Mouse (Mus musculus) ES-E14 (cell line): Measurements from ENCODE around the gene Ffar1. TPM values are rescaled to one million over a fixed set of nuclear protein-coding genes. Genes with fewer than 3 reads are reported as not detected.
"Not testable (repeated sequence)": the region's sequence is repeated elsewhere in the genome, so short reads cannot be mapped to it uniquely, and the experiment has no call there.

Experiments used
- DNase-seq: peaks from one replicate; pipeline ENCODE4 v3.0.0-alpha.2; 2013; ENCODE audit warnings: low read depth, low spot score
- H3K27ac ChIP-seq: 2 replicates; pipeline ENCODE4 v1.5.1; 2012; ENCODE audit warnings: low read depth, mild to moderate bottlenecking, low read length, moderate library complexity, mixed read lengths; ENCODE audit not compliant: poor library complexity, insufficient read depth, severe bottlenecking
- H3K36me3 ChIP-seq: 2 replicates; pipeline ENCODE4 v1.6.1; 2012; ENCODE audit warnings: mild to moderate bottlenecking, low read length, moderate library complexity, mixed read lengths; ENCODE audit not compliant: control insufficient read depth, poor library complexity, insufficient read depth, severe bottlenecking
- H3K4me1 ChIP-seq, 2 experiments: fragments of 150-350 bp in 1 of 2; sonication (generic) in 1 of 2; 2 replicates each; pipeline ENCODE4 v1.6.1; 2012; ENCODE audit warnings: low read length in 2 of 2, mild to moderate bottlenecking in 1 of 2, mixed read lengths in 1 of 2; ENCODE audit not compliant: control insufficient read depth in 2 of 2, insufficient read depth in 2 of 2, poor library complexity in 1 of 2
- H3K4me3 ChIP-seq, 2 experiments: fragments of 150-350 bp in 1 of 2; sonication (generic) in 1 of 2; 2 replicates each; pipeline ENCODE4 v1.5.1; 2012; ENCODE audit warnings: low read length in 2 of 2, low read depth in 1 of 2, mild to moderate bottlenecking in 1 of 2, mixed read lengths in 1 of 2; ENCODE audit not compliant: insufficient read depth in 1 of 2, poor library complexity in 1 of 2, severe bottlenecking in 1 of 2
- H3K9ac ChIP-seq: 2 replicates; pipeline ENCODE4 v1.6.1; 2012; ENCODE audit warnings: low read depth, mild to moderate bottlenecking, low read length, mixed read lengths; ENCODE audit not compliant: poor library complexity, insufficient read depth, severe bottlenecking
- H3K9me3 ChIP-seq: fragments of 150-350 bp; sonication (generic); 2 replicates; pipeline ENCODE4 v1.6.1; 2012; ENCODE audit warnings: low read depth, mild to moderate bottlenecking, low read length; ENCODE audit not compliant: control insufficient read depth, insufficient read depth
- CHD2 ChIP-seq: IDR thresholded peaks from 2 replicates; pipeline ENCODE4 v1.6.1; 2014; ENCODE audit warnings: mild to moderate bottlenecking, low read depth, low read length, inconsistent platforms
- HCFC1 ChIP-seq: IDR thresholded peaks from 2 replicates; pipeline ENCODE4 v1.6.1; 2012; ENCODE audit warnings: low read length, inconsistent platforms, borderline replicate concordance; ENCODE audit not compliant: insufficient read depth
- MAFK ChIP-seq: IDR thresholded peaks from 2 replicates; pipeline ENCODE4 v1.6.1; 2014; ENCODE audit warnings: mild to moderate bottlenecking, low read depth, low read length, inconsistent platforms; ENCODE audit not compliant: insufficient read depth
- ZC3H11A ChIP-seq: IDR thresholded peaks from 2 replicates; pipeline ENCODE4 v1.6.1; 2012; ENCODE audit warnings: low read depth, mild to moderate bottlenecking, inconsistent platforms, low read length, borderline replicate concordance
- ZNF384 ChIP-seq: IDR thresholded peaks from 2 replicates; pipeline ENCODE4 v1.6.1; 2012; ENCODE audit warnings: low read depth, low read length, inconsistent platforms
- in situ Hi-C, 2 experiments: fragments of 600-800 bp; cut with MboI; formaldehyde crosslinking; loops; one replicate each; pipeline ENCODE4 v1.15.1; 2025; ENCODE audit warnings: low sequenced_read_pairs in 2 of 2, inconsistent platforms in 1 of 2; ENCODE audit not compliant: unreplicated experiment in 2 of 2
- total RNA-seq: library from RNA; depleted of rRNA; stranded (reverse); fragments of 300-350 nt; gene quantifications from 2 replicates; pipeline ENCODE4 v1.2.3, GENCODE M21; 2012

Ffar1 gene
- total RNA-seq, 1 experiment = 0.04 TPM

- H3K36me3 ChIP-seq = no peaks in the 10 kb centered on the region
- peaks cover 2 to 4% of the 10 kb centered on the region in 2 experiments; a peak in 1 of 4 replicates for H3K4me1 ChIP-seq
- no peak overlapping the region for H3K27ac ChIP-seq
- no peak for TF ChIP-seq ZC3H11A
- no peak for TF ChIP-seq MAFK
- TF ChIP-seq HCFC1 = no peak
- no peak for TF ChIP-seq CHD2
- no peak for TF ChIP-seq ZNF384
- peak overlapping the region; percentile 14; the same call in 1 of the 2 replicates for H3K9ac ChIP-seq
- H3K9me3 ChIP-seq = no peaks in the 10 kb centered on the region
- no peak for DNase-seq
- in situ Hi-C loops = no loop called here
- H3K4me3 ChIP-seq = peak overlapping the region; percentile 52 to 55
These were observed 29.1 kb downstream of the Ffar1 start for GRCm38 (mm10) chr7:30832261-30832660.

- Histone ChIP-seq H3K4me1 (peaks cover 2 to 6% of the 10 kb centered on the region in 2 experiments; a peak in 2 of 4 replicates), H3K9me3 (no peaks in the 10 kb centered on the region), H3K9ac (no peak overlapping the region), H3K4me3 (no peak overlapping the region), H3K36me3 (no peaks in the 10 kb centered on the region), H3K27ac (peak overlapping the region; percentile 94)
- in situ Hi-C loops = no loop called here
- TF ChIP-seq ZC3H11A (no peak), MAFK (no peak), CHD2 (no peak), HCFC1 (no peak), ZNF384 (no peak)
- DNase-seq = peak; percentile 57
These were observed 31.9 kb downstream of the Ffar1 start for GRCm38 (mm10) chr7:30829428-30829827.

DNA sequence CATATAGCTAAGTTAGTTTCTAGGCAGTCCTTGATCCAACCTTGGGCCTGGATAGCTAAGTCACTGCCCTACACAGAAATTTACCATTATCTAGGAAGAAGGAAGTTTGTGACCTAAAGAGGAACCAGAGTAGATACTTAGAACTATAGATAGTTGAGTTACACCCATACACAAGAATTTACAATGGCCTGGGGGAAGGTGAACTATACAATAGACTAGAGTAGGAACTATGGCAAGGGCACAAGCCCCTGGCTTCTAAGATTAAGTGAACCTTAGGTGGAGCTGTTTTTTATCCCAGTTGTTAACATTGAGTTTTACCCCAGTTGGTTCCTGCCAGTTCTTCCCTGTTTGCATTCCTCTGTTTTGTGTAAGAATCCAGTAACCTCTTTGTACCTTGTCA, 32.5 kb downstream of the Ffar1 start:
- H3K9ac ChIP-seq, H3K27ac ChIP-seq, H3K36me3 ChIP-seq, DNase-seq, in situ Hi-C loops, H3K4me3 ChIP-seq, H3K9me3 ChIP-seq, H3K4me1 ChIP-seq: not testable (repeated sequence)

DNA sequence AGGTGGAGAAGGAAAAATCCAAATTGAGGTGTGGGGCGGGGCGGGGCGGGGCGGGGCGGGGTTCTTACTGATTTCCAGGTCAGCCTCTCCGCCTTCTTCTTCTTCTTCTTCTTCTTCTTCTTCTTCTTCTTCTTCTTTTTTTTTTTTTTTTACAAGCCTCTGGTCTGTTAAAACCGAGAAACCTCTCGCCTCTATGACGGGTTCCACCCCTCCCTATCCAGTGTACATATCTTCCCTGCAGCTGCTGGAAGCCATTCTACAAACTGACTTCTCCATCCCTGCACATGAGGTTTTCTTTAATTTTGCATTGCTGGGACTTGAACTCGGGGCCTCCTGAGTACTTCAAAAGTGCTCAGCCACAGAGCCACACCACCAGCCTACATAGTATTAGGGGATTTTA, 34.7 kb downstream of the Ffar1 start:
- TF ChIP-seq MAFK (no peak), CHD2 (no peak), ZNF384 (no peak), HCFC1 (no peak), ZC3H11A (no peak)
- Histone ChIP-seq H3K4me3 (no peak overlapping the region), H3K9me3 (no peaks in the 10 kb centered on the region), H3K27ac (no peak overlapping the region), H3K9ac (no peak overlapping the region), H3K4me1 (peaks cover 2 to 6% of the 10 kb centered on the region in 2 experiments; a peak in 2 of 4 replicates), H3K36me3 (no peaks in the 10 kb centered on the region)
- no peak for DNase-seq
- in situ Hi-C loops = no loop called here

- Histone ChIP-seq H3K9me3 (no peaks in the 10 kb centered on the region), H3K27ac (no peak overlapping the region), H3K4me3 (no peak overlapping the region), H3K36me3 (no peaks in the 10 kb centered on the region), H3K9ac (no peak overlapping the region), H3K4me1 (peaks cover 1 to 14% of the 10 kb centered on the region in 2 experiments; a peak in 2 of 4 replicates)
- no peak for DNase-seq
- in situ Hi-C loops = no loop called here
- TF ChIP-seq MAFK (no peak), ZNF384 (no peak), HCFC1 (no peak), CHD2 (no peak), ZC3H11A (no peak)
These were observed 37.1 kb downstream of the Ffar1 start for GRCm38 (mm10) chr7:30824306-30824705.
